Mouse (Mus musculus): ENCODE data around the gene Edn2. TPM values are rescaled to one million over a fixed set of nuclear protein-coding genes. Genes with fewer than 3 reads are reported as not detected.

The Edn2 gene
- polyA plus RNA-seq, 1 experiment from 2014 or later = not detected

Other genes with a start within 250 kb of the Edn2 start
- not detected in 2 replicates for gene AL607142.1, start 96.2 kb upstream of the Edn2 start, polyA plus RNA-seq (2016; fragmentation: Nextera tagmentation; extraction: Ambion mirVana)
- 0.07 TPM in 2 replicates for gene Foxo6, start 126.1 kb downstream of the Edn2 start, polyA plus RNA-seq (2016; fragmentation: Nextera tagmentation; extraction: Ambion mirVana)
- 36.8 and 46.9 TPM in 2 replicates for gene Scmh1, start 244.1 kb downstream of the Edn2 start, polyA plus RNA-seq (2016; fragmentation: Nextera tagmentation; extraction: Ambion mirVana)

All from midbrain, embryonic 10.5 days (tissue).